Mouse (Mus musculus): Measurements from ENCODE around the gene Fstl5.

- TF ChIP-seq EP300 (IDR thresholded peaks at IDR 0.05; ENCODE audit: low read depth), result no peak
- no peak for TF ChIP-seq CTCF (IDR thresholded peaks at IDR 0.05; ENCODE audit: low read depth)
These were observed 220.3 kb downstream of the Fstl5 start for GRCm38 (mm10) chr3:76294394-76294793.

Measured in heart, postnatal 0 days (tissue).